Mouse (Mus musculus) myocyte (in vitro differentiated cells): ENCODE measurements around the gene Mrc2. TPM values are rescaled to one million over a fixed set of nuclear protein-coding genes. Genes with fewer than 3 reads are reported as not detected.

ENCODE experiments used
- H3K27me3 ChIP-seq: one replicate; pipeline ENCODE4 v1.6.1; 2011; ENCODE audit not compliant: control insufficient read depth, insufficient read depth, insufficient read length
- H3K36me3 ChIP-seq: one replicate; pipeline ENCODE4 v1.6.1; 2011; ENCODE audit not compliant: control insufficient read depth, insufficient read depth
- H3K4me2 ChIP-seq: one replicate; pipeline ENCODE4 v1.6.1; 2011; ENCODE audit warnings: low read depth, control low read depth
- H3K4me3 ChIP-seq: one replicate; pipeline ENCODE4 v1.5.1; 2011; ENCODE audit warnings: mild to moderate bottlenecking, control low read depth, moderate library complexity
- H3K79me2 ChIP-seq: one replicate; pipeline ENCODE4 v1.6.1; 2011; ENCODE audit not compliant: control insufficient read depth, insufficient read depth
- H3ac ChIP-seq: one replicate; pipeline ENCODE4 v1.6.1; 2011; ENCODE audit not compliant: control insufficient read depth, insufficient read length
- CEBPB ChIP-seq: IDR thresholded peaks from 2 replicates; pipeline ENCODE4 v1.6.1; 2011; ENCODE audit warnings: mild to moderate bottlenecking, moderate library complexity; ENCODE audit not compliant: poor library complexity, insufficient read depth, severe bottlenecking
- E2F4 ChIP-seq: IDR thresholded peaks from one replicate; pipeline ENCODE4 v1.6.1; 2011; ENCODE audit warnings: mild to moderate bottlenecking, control low read depth, moderate library complexity; ENCODE audit not compliant: insufficient read depth
- MAX ChIP-seq: IDR thresholded peaks from one replicate; pipeline ENCODE4 v1.6.1; 2011; ENCODE audit warnings: low read depth, mild to moderate bottlenecking, control low read depth
- MYOD1 ChIP-seq, 3 experiments: IDR thresholded peaks; one replicate each; pipeline ENCODE4 v1.6.1; 2011; ENCODE audit warnings: control low read depth in 2 of 3, low read depth in 2 of 3, mild to moderate bottlenecking in 2 of 3, moderate library complexity in 1 of 3; ENCODE audit not compliant: insufficient read length in 2 of 3, control insufficient read depth in 1 of 3
- MYOG ChIP-seq, 3 experiments: IDR thresholded peaks; one replicate each; pipeline ENCODE4 v1.6.1; 2011; ENCODE audit warnings: control low read depth in 2 of 3, low read depth in 2 of 3, mild to moderate bottlenecking in 2 of 3; ENCODE audit not compliant: insufficient read length in 2 of 3, control insufficient read depth in 1 of 3, insufficient read depth in 1 of 3
- POLR2A ChIP-seq: IDR thresholded peaks from one replicate; pipeline ENCODE4 v1.6.1; 2011; ENCODE audit warnings: low read depth, mild to moderate bottlenecking, control low read depth, moderate library complexity; ENCODE audit not compliant: insufficient read length
- POLR2AphosphoS2 ChIP-seq: IDR thresholded peaks from one replicate; pipeline ENCODE4 v1.6.1; 2011; ENCODE audit warnings: low read depth, control low read depth; ENCODE audit not compliant: insufficient read length
- REST ChIP-seq: IDR thresholded peaks from one replicate; pipeline ENCODE4 v1.6.1; 2011; ENCODE audit warnings: mild to moderate bottlenecking, control low read depth, moderate library complexity; ENCODE audit not compliant: insufficient read depth, insufficient read length
- SRF ChIP-seq: IDR thresholded peaks from one replicate; pipeline ENCODE4 v1.6.1; 2011; ENCODE audit warnings: low read depth; ENCODE audit not compliant: control insufficient read depth, insufficient read length
- TCF12 ChIP-seq: IDR thresholded peaks from one replicate; pipeline ENCODE4 v1.6.1; 2011; ENCODE audit warnings: mild to moderate bottlenecking, control low read depth; ENCODE audit not compliant: poor library complexity, insufficient read depth, severe bottlenecking
- TCF3 ChIP-seq: IDR thresholded peaks from one replicate; pipeline ENCODE4 v1.6.1; 2011; ENCODE audit warnings: low read depth, control low read depth; ENCODE audit not compliant: insufficient read length
- USF1 ChIP-seq: IDR thresholded peaks from one replicate; pipeline ENCODE4 v1.6.1; 2011; ENCODE audit warnings: low read depth, mild to moderate bottlenecking, control low read depth, moderate library complexity
- polyA plus RNA-seq: library from polyadenylated mRNA; unstranded; fragments of >200 nt; fragmentation: generic; extraction: Trizol; gene quantifications from one replicate; pipeline ENCODE4 v1.2.1, GENCODE M21; 2012; ENCODE audit warnings: missing spikeins

The Mrc2 gene
- polyA plus RNA-seq, 1 experiment = 47.7 TPM

GRCm38 (mm10) chr11:105374526-105375175 is 82.2 kb downstream of the Mrc2 start:
- Histone ChIP-seq H3ac (no peak overlapping the region), H3K4me2 (no peak overlapping the region), H3K79me2 (no peaks in the 10 kb centered on the region), H3K27me3 (no peaks in the 10 kb centered on the region), H3K36me3 (no peaks in the 10 kb centered on the region), H3K4me3 (no peak overlapping the region)
- TF ChIP-seq USF1 = no peak
- TF ChIP-seq MYOG (IDR thresholded peaks at IDR 0.05; ENCODE audit: control insufficient read depth in 1 of 3, insufficient read depth in 1 of 3, insufficient read length in 2 of 3, low read depth in 2 of 3) = no peak
- TF ChIP-seq POLR2A = no peak
- TF ChIP-seq TCF3 = no peak
- no peak for TF ChIP-seq MAX
- no peak for TF ChIP-seq TCF12
- no peak for TF ChIP-seq CEBPB
- TF ChIP-seq MYOD1 (IDR thresholded peaks at IDR 0.05; ENCODE audit: control insufficient read depth in 1 of 3, insufficient read length in 2 of 3, low read depth in 2 of 3) = no peak
- TF ChIP-seq POLR2AphosphoS2 = no peak

DNA sequence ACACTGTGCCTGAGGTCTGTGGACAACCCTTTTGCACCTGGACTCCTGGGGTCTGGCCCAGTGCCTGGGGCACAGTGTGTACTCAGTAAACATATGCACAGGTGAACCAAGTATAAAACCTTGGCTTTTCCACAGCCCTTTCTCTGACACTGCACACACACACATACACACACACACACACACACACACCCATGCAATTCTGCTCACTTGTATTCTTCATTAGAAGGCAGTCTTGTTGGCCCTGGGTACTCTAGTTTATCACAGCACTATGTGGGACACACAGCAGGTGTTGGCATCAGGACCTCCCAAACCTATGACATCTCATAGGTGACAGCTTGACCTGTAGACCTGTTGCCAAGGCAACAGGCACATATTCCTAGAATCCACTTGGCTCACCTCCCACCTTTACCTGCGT is 83.4 kb downstream of the Mrc2 start:
- no peaks in the 10 kb centered on the region for H3K79me2 ChIP-seq
- H3K4me2 ChIP-seq = no peak overlapping the region
- no peaks in the 10 kb centered on the region for H3K27me3 ChIP-seq
- no peak overlapping the region for H3ac ChIP-seq
- no peak overlapping the region for H3K4me3 ChIP-seq
- TF ChIP-seq MYOD1 (IDR thresholded peaks at IDR 0.05; ENCODE audit: control insufficient read depth in 1 of 3, insufficient read length in 2 of 3, low read depth in 2 of 3) (no peak), POLR2A (no peak)
- H3K36me3 ChIP-seq = no peaks in the 10 kb centered on the region

DNA sequence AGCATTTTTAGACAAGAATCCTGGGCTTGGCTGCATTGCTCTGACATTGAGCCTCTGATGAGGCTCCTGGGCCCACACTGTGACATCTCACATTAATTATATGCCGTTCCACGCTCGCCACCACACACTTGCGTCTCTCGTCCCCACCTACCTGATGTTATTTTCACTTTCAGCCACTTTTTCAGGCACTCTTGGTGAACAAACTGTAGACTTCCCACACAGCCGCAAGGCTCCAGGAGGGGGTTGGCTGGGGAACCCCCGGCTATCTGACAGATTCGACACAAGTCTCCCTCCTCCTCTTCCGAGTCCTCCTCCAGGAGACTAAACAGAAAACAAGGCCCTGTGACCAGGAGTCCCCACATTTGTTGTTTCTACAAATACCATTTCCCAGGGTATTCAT is 92.8 kb downstream of the Mrc2 start:
- no peaks in the 10 kb centered on the region for H3K27me3 ChIP-seq
- no peaks in the 10 kb centered on the region for H3K79me2 ChIP-seq
- no peak overlapping the region for H3K4me3 ChIP-seq
- TF ChIP-seq POLR2AphosphoS2 = no peak
- TF ChIP-seq MYOG (IDR thresholded peaks at IDR 0.05; ENCODE audit: control insufficient read depth in 1 of 3, insufficient read depth in 1 of 3, insufficient read length in 2 of 3, low read depth in 2 of 3) = no peak
- no peak for TF ChIP-seq USF1
- no peak for TF ChIP-seq MAX
- no peak for TF ChIP-seq POLR2A
- no peak overlapping the region for H3ac ChIP-seq
- H3K4me2 ChIP-seq = no peak overlapping the region
- H3K36me3 ChIP-seq = no peaks in the 10 kb centered on the region

DNA sequence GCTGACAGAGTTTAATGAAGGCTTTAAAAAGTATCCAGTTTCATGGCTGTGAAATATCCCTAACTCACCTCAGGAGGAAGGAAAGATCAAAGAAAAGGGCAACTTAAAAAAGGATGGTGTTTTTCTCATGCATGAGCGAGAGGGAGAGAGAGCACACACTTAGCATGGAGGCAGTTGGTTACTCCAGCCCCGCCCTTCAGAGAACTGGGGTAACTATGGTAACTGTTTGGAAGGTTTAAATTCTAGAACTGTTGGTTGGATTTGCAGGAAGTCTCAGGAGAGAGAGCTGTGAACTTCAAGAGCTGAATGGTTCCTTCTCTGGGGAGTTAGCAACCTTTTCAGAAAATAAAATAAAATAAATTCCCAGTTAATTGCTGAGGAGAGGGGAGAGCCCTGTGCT is 96.2 kb downstream of the Mrc2 start:
- Histone ChIP-seq H3K27me3 (no peaks in the 10 kb centered on the region), H3K4me2 (no peak overlapping the region), H3K36me3 (no peaks in the 10 kb centered on the region), H3ac (no peak overlapping the region), H3K79me2 (no peaks in the 10 kb centered on the region), H3K4me3 (no peak overlapping the region)
- TF ChIP-seq POLR2AphosphoS2 = no peak
- no peak for TF ChIP-seq SRF
- TF ChIP-seq MYOG (IDR thresholded peaks at IDR 0.05; ENCODE audit: control insufficient read depth in 1 of 3, insufficient read depth in 1 of 3, insufficient read length in 2 of 3, low read depth in 2 of 3) = no peak
- TF ChIP-seq TCF12 = no peak
- no peak for TF ChIP-seq TCF3
- no peak for TF ChIP-seq REST
- no peak for TF ChIP-seq E2F4
- TF ChIP-seq MYOD1 (IDR thresholded peaks at IDR 0.05; ENCODE audit: control insufficient read depth in 1 of 3, insufficient read length in 2 of 3, low read depth in 2 of 3) = no peak
- no peak for TF ChIP-seq MAX
- TF ChIP-seq USF1 = no peak
- TF ChIP-seq CEBPB = no peak
- no peak for TF ChIP-seq POLR2A

- Histone ChIP-seq H3K27me3 (no peaks in the 10 kb centered on the region), H3K4me3 (no peak overlapping the region), H3K79me2 (no peaks in the 10 kb centered on the region), H3ac (no peak overlapping the region), H3K36me3 (no peaks in the 10 kb centered on the region), H3K4me2 (no peak overlapping the region)
- TF ChIP-seq MAX (no peak), TCF3 (no peak), CEBPB (no peak), MYOG (IDR thresholded peaks at IDR 0.05; ENCODE audit: control insufficient read depth in 1 of 3, insufficient read depth in 1 of 3, insufficient read length in 2 of 3, low read depth in 2 of 3) (no peak), E2F4 (no peak), TCF12 (no peak), MYOD1 (IDR thresholded peaks at IDR 0.05; ENCODE audit: control insufficient read depth in 1 of 3, insufficient read length in 2 of 3, low read depth in 2 of 3) (no peak), USF1 (no peak), POLR2A (no peak), POLR2AphosphoS2 (no peak), REST (no peak), SRF (no peak)
Measured at GRCm38 (mm10) chr11:105390290-105390689, 97.8 kb downstream of the Mrc2 start.

Other genes starting within 250 kb of the Mrc2 start
- not detected for gene Efcab3, start 229.1 kb upstream of the Mrc2 start, polyA plus RNA-seq
- gene Mettl2, start 166.2 kb upstream of the Mrc2 start, polyA plus RNA-seq = 15.5 TPM
- gene Gm10842, start 145.8 kb upstream of the Mrc2 start, polyA plus RNA-seq = not detected
- gene Tlk2, start 113.8 kb upstream of the Mrc2 start, polyA plus RNA-seq = 26.8 TPM
- gene March10, start 164.1 kb downstream of the Mrc2 start, polyA plus RNA-seq = 0.13 TPM